Mouse (Mus musculus) kidney, embryonic 14.5 days (tissue): ENCODE results near the gene Cadm1. TPM values are rescaled to one million over a fixed set of nuclear protein-coding genes. Genes with fewer than 3 reads are reported as not detected.
A peak's percentile ranks its signal among the peaks of the same experiment; 100 is the strongest.

Source experiments
- ATAC-seq: fragments of 200-750 bp; cut with Nextera tagmentation; 2 replicates; pipeline ENCODE4 v1.8.0; 2017; ENCODE audit warnings: moderate number of reproducible peaks, mild to moderate bottlenecking, moderate TSS enrichment, moderate library complexity; ENCODE audit not compliant: low FRiP score, low TSS enrichment
- H3K27ac ChIP-seq: fragments of 300-500 bp; sonication (generic); 2 replicates; pipeline ENCODE4 v1.5.1; 2014; ENCODE audit warnings: low read depth, mild to moderate bottlenecking, low read length, moderate library complexity, mixed read lengths
- H3K27me3 ChIP-seq: fragments of 300-500 bp; sonication (generic); 2 replicates; pipeline ENCODE4 v1.6.1; 2014; ENCODE audit warnings: mild to moderate bottlenecking, low read length; ENCODE audit not compliant: control insufficient read depth, insufficient read depth
- H3K36me3 ChIP-seq: fragments of 300-500 bp; sonication (generic); 2 replicates; pipeline ENCODE4 v1.6.1; 2014; ENCODE audit warnings: low read length, mixed read lengths; ENCODE audit not compliant: control insufficient read depth, insufficient read depth
- H3K4me1 ChIP-seq: fragments of 300-500 bp; sonication (generic); 2 replicates; pipeline ENCODE4 v1.6.1; 2014; ENCODE audit warnings: low read length, mixed read lengths; ENCODE audit not compliant: control insufficient read depth, insufficient read depth
- H3K4me2 ChIP-seq: fragments of 300-500 bp; sonication (generic); replicated peaks from 2 replicates; pipeline ENCODE4 v1.6.1; 2014; ENCODE audit warnings: low read depth, mild to moderate bottlenecking, low read length
- H3K4me3 ChIP-seq: fragments of 300-500 bp; sonication (generic); 2 replicates; pipeline ENCODE4 v1.5.1; 2014; ENCODE audit warnings: mild to moderate bottlenecking, low read length
- H3K9ac ChIP-seq: fragments of 300-500 bp; sonication (generic); 2 replicates; pipeline ENCODE4 v1.6.1; 2014; ENCODE audit warnings: low read depth, mild to moderate bottlenecking, low read length, moderate library complexity
- H3K9me3 ChIP-seq: fragments of 300-500 bp; sonication (generic); 2 replicates; pipeline ENCODE4 v1.6.1; 2016; ENCODE audit warnings: low read length; ENCODE audit not compliant: control insufficient read depth
- WGBS: fragments of 180-500 bp; shearing (Covaris S2); extraction: QIAGEN DNeasy Blood & Tissue Kit; methylation state at CpG from one replicate; pipeline ENCODE4 v1.1.7; 2014; 5-methylcytosine and 5-hydroxymethylcytosine counted together
- polyA plus RNA-seq: library from polyadenylated mRNA; unstranded; fragments of >200 nt; fragmentation: Nextera tagmentation; extraction: Ambion mirVana; gene quantifications from 2 replicates; pipeline ENCODE4 v1.2.1, GENCODE M21; 2014

Gene Cadm1
- polyA plus RNA-seq, 1 experiment from 2014 or later = 92.1 TPM

DNA sequence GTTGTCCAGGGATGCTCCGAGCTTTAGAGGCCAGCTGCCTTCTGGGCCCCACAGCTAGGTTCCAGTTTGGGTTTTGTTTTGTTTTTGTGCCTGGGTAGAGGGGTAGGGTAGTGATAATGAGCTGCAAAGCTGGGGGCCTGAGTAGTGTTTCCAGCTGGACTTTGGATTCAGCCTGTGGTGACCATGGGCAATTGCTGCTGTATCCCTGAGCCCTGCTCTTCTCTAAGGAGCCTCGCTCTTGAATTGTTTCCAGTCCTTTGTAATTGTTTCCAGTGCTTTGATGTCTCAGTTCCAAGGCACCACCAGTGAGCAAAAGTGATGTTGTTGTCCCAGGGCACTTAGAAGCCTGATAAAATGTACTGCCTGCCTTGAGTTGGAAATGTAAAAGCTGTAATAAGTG, 331.8 kb downstream of the Cadm1 start:
- Histone ChIP-seq H3K36me3 (no peaks in the 10 kb centered on the region), H3K9me3 (no peaks in the 10 kb centered on the region), H3K4me3 (no peak overlapping the region), H3K4me1 (peaks cover 18% of the 10 kb centered on the region), H3K9ac (no peak overlapping the region), H3K27me3 (no peaks in the 10 kb centered on the region), H3K27ac (no peak overlapping the region), H3K4me2 (no peak overlapping the region)
- WGBS = 73% methylated on average over 2 of the region's 2 CpGs
- ATAC-seq = no peak

DNA sequence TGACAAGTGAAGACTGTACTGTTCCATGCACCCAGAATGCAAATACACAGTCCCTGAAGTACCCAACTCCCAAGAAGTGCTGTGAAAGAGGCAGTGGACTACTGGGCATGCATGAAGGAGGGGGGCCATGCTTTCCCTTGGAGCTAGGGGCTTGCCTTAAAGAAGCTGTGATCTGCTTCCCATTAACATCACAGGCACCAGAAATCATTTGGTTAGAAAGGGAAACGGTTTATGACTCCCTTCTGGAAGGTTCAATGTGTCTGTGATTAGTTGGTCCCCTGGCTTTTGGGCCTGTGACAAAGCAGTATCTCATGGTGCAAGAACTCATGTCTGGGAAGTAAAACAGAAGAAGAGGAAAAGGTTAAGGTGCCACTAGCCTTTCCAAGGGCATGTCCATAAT, 336.0 kb downstream of the Cadm1 start:
- no peak overlapping the region for H3K4me3 ChIP-seq
- no peak overlapping the region for H3K27ac ChIP-seq
- H3K36me3 ChIP-seq = no peaks in the 10 kb centered on the region
- ATAC-seq = no peak
- no peaks in the 10 kb centered on the region for H3K9me3 ChIP-seq
- no peak overlapping the region for H3K9ac ChIP-seq
- WGBS = 14% methylated on average over 1 of the region's 1 CpGs
- H3K4me2 ChIP-seq = no peak overlapping the region
- H3K4me1 ChIP-seq = peaks cover 15% of the 10 kb centered on the region
- no peaks in the 10 kb centered on the region for H3K27me3 ChIP-seq

DNA sequence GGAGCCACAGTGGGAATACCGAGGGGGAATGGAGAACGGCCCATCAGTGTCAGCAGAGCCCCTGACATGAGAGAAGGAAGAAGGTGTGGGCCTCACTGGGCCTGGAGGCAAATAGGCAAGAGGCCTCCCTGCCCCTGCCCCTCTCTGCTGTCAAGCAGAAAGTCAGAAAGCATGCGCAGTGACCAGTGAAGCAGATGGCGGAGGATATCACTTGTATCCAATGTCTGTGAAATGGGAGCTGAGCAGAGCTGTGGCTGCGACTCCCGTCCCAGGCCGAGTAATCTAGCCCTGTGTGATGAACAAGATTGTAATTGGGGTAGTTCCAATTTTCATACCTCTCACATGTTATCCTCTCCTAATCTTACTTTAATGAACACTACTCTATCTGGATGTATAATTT, 337.5 kb downstream of the Cadm1 start:
- no peaks in the 10 kb centered on the region for H3K27me3 ChIP-seq
- H3K9ac ChIP-seq = no peak overlapping the region
- H3K4me3 ChIP-seq = no peak overlapping the region
- no peaks in the 10 kb centered on the region for H3K9me3 ChIP-seq
- H3K4me1 ChIP-seq = peaks cover 13% of the 10 kb centered on the region
- H3K27ac ChIP-seq = no peak overlapping the region
- H3K4me2 ChIP-seq = no peak overlapping the region
- no peaks in the 10 kb centered on the region for H3K36me3 ChIP-seq
- peak; percentile 71; the same call in 1 of the 2 replicates for ATAC-seq
- 35% methylated on average over 7 of the region's 7 CpGs for WGBS

DNA sequence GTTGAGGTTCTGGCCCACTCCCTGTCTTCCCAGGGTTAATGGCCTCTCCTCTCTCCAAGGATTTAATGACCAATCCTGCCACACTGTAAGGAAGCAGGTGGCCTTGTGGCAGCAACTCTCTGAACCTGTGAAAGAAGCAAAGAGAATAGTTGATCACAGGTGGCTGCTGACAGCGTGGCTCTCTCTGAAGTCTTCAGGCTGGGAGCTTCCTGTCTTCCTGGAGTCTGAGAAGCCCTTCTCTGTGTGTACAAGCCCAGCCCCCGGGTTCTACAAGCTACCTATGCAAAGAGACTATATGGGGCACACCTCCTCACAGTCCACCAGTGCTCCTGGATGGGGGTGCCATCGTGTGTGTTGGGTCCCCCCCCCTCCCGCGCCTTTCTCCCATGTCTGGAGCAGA, 339.7 kb downstream of the Cadm1 start:
- H3K4me3 ChIP-seq = no peak overlapping the region
- H3K4me2 ChIP-seq = no peak overlapping the region
- WGBS = 83% methylated on average over 5 of the region's 5 CpGs
- no peak overlapping the region for H3K27ac ChIP-seq
- peaks cover 12% of the 10 kb centered on the region for H3K4me1 ChIP-seq
- H3K36me3 ChIP-seq = no peaks in the 10 kb centered on the region
- no peak overlapping the region for H3K9ac ChIP-seq
- ATAC-seq = no peak
- H3K9me3 ChIP-seq = no peaks in the 10 kb centered on the region
- no peaks in the 10 kb centered on the region for H3K27me3 ChIP-seq

- 74% methylated on average over 10 of the region's 10 CpGs for WGBS
- H3K4me1 ChIP-seq = peaks cover 5% of the 10 kb centered on the region; the same call in 1 of the 2 replicates
- H3K4me3 ChIP-seq = no peak overlapping the region
- no peaks in the 10 kb centered on the region for H3K36me3 ChIP-seq
- H3K27me3 ChIP-seq = no peaks in the 10 kb centered on the region
- no peak overlapping the region for H3K9ac ChIP-seq
- no peak overlapping the region for H3K4me2 ChIP-seq
- no peak overlapping the region for H3K27ac ChIP-seq
- H3K9me3 ChIP-seq = no peaks in the 10 kb centered on the region
- no peak for ATAC-seq
Measured at GRCm38 (mm10) chr9:47876557-47877206, 346.7 kb downstream of the Cadm1 start.

- Histone ChIP-seq H3K9me3 (no peaks in the 10 kb centered on the region), H3K4me2 (no peak overlapping the region), H3K36me3 (no peaks in the 10 kb centered on the region), H3K4me3 (no peak overlapping the region), H3K27me3 (no peaks in the 10 kb centered on the region), H3K27ac (no peak overlapping the region), H3K4me1 (peaks cover 5% of the 10 kb centered on the region; the same call in 1 of the 2 replicates), H3K9ac (no peak overlapping the region)
- WGBS = 87% methylated on average over 8 of the region's 8 CpGs
- no peak for ATAC-seq
Measured at GRCm38 (mm10) chr9:47880171-47880570, 350.2 kb downstream of the Cadm1 start.

DNA sequence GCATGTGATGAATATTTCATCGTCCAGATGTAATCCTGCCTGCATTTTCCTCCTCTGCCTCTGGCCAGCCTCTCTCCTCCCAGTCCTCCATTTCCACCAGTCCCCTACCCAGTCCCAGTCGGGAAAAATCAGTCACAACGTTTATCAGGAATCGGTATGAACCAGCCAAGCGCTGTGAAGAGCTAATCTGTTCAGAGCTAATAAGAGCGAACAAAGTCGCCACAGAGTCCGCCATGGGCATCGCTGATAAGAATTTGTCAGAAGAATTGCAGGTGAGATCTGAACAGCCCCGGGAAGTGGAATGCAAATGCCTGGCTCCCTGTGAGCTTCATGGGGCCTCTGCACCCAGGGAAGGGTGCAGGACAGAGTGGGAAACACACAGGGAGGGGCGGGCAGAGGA, 352.4 kb downstream of the Cadm1 start:
- ATAC-seq = no peak
- 63% methylated on average over 11 of the region's 11 CpGs for WGBS

GRCm38 (mm10) chr9:47891721-47892120, 361.7 kb downstream of the Cadm1 start:
- ATAC-seq = no peak
- H3K9me3 ChIP-seq = no peaks in the 10 kb centered on the region
- no peak overlapping the region for H3K4me2 ChIP-seq
- H3K9ac ChIP-seq = no peak overlapping the region
- no peaks in the 10 kb centered on the region for H3K36me3 ChIP-seq
- H3K4me3 ChIP-seq = no peak overlapping the region
- H3K27me3 ChIP-seq = no peaks in the 10 kb centered on the region
- WGBS = 81% methylated on average over 8 of the region's 8 CpGs
- H3K4me1 ChIP-seq = peaks cover 20% of the 10 kb centered on the region
- no peak overlapping the region for H3K27ac ChIP-seq

More for the DNA sequence above, 352.4 kb downstream of the Cadm1 start:
- H3K9me3 ChIP-seq = no peaks in the 10 kb centered on the region
- H3K4me3 ChIP-seq = no peak overlapping the region
- H3K4me1 ChIP-seq = peaks cover 5% of the 10 kb centered on the region; the same call in 1 of the 2 replicates
- H3K9ac ChIP-seq = no peak overlapping the region
- no peak overlapping the region for H3K27ac ChIP-seq
- no peaks in the 10 kb centered on the region for H3K36me3 ChIP-seq
- H3K27me3 ChIP-seq = no peaks in the 10 kb centered on the region
- no peak overlapping the region for H3K4me2 ChIP-seq

DNA sequence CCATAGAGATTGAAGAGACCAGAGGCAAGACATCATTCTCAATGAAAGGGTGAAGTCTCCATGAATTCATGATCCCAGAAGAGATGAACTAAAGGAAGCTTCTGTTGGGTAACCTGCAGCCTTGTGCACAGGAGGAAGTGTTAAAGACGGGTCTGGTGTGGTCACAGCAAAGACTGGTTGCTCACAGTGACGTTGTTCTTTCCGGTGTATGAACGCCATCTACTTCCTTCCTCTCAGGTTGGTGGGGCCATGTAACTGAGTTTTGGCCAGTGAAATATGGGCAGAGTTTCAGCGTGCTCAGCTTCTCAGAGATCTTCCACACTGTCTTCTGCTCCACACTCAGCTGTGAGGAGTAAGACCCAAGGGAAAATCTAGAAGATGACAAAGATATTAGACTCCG, 363.0 kb downstream of the Cadm1 start:
- no peak for ATAC-seq
- Histone ChIP-seq H3K4me2 (no peak overlapping the region), H3K36me3 (no peaks in the 10 kb centered on the region), H3K27ac (no peak overlapping the region), H3K27me3 (no peaks in the 10 kb centered on the region), H3K4me1 (peaks cover 20% of the 10 kb centered on the region), H3K9me3 (no peaks in the 10 kb centered on the region), H3K4me3 (no peak overlapping the region), H3K9ac (no peak overlapping the region)
- 89% methylated on average over 6 of the region's 6 CpGs for WGBS
